Mouse (Mus musculus) left cerebral cortex, postnatal 25 days (tissue): ENCODE measurements at regions not wholly inside any gene's neighbourhood (a gene's known extent, or its start where the extent isn't known, plus 50 kb on each side); places are given as distances from the start of the nearest gene placed in this dataset.
"Not testable (repeated sequence)": the region's sequence is repeated elsewhere in the genome, so short reads cannot be mapped to it uniquely, and the experiment has no call there.

Experiments
- DNase-seq, 2 experiments: peaks; one replicate each; pipeline ENCODE4 v3.0.0; 2022; ENCODE audit warnings: low spot score in 2 of 2, mixed read lengths in 1 of 2
- intact Hi-C: fragments of 180-260 bp; cut with DNase I; formaldehyde crosslinking; loops from one replicate; pipeline ENCODE4 v1.15.1; 2025

DNA sequence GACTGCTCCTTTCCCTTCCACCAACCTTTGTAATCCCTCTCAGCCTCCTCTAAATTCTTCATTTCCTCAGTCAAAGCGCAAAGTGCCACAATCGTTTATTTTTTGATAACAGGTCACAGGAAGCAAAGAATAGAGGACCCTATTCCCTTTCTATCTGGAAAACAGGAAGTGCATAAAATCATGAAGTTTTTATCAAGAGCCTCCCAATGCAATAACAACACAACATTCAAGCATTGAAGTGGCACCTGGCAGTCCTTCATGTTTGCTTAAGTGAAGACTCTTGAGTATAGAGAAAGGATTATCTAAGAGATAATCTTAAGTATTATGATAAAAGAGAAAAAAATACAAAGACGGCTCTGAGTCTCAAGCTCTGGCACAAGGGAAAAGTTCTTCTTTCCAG is 111.9 kb downstream of the Ibtk start:
- intact Hi-C loops: no loop called here
- no peak for DNase-seq

DNA sequence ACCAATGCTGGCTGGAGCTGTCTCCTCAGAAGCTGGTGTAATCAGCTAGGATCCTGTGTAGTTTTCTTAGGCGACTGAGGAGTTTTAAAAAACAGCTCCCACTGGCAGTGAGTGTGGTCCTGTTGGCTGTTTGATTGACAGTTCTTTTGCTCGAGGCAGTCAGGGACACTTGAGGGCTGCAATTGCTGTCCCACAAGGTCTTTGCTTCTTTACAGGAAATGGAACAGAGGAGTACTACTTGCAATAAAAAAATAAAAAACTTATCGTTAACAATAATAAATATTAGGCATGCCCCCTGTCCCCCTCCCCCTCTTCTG is 113.0 kb downstream of the Ibtk start:
- no peak for DNase-seq
- intact Hi-C loops: no loop called here

DNA sequence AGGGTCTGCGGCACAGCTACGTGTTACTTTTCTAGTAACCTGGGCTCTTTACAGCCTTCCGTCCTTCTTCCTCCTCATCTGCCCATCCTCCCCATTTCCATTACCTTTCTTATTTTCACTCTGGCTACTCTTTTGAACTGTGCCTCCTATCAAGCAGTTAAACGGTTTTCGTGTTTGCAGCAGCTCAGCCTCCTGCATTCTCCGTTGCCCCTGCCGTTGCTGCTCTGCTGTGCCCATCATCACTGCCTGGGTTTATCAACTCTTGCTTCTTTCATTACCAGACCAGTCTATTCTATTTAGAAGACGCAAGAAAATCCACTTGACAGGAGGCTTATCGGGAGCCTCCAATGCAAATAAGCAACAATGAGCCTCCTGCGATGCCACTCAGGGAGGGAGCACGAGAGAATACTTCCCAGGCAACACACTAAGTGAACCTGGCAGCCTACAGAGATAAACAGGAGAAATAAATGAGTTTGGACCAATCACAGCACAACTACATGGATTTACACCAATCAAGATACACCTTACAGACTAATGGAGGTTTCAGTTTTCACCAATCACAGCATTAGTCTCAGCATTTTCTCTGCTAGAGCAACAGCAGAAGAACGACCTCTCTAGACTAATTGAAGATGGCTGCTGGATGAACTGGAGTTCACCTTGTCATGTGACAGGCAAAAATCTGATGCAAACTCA is 113.5 kb downstream of the Ibtk start:
- DNase-seq: no peak
- intact Hi-C loops: no loop called here

DNA sequence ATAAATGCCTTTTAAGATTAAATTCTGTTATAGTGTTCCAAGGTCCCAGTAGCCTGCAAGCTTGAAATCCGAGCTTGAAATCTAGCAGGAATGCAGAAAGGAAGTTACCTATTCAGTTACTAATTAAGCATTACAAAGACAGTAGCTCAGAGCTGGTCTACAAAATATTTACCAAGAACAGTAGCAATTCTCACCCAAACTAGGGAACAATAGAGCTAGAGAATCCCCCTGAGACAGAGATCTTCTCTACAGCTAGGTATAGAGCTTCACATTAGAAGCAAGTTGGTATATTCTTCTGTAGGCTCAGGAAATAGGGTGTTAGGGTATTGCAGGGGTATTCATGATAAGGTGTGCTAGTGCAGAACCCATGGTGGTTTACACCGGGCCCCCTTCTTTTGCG is 114.3 kb downstream of the Ibtk start:
- DNase-seq, intact Hi-C loops: not testable (repeated sequence)

DNA sequence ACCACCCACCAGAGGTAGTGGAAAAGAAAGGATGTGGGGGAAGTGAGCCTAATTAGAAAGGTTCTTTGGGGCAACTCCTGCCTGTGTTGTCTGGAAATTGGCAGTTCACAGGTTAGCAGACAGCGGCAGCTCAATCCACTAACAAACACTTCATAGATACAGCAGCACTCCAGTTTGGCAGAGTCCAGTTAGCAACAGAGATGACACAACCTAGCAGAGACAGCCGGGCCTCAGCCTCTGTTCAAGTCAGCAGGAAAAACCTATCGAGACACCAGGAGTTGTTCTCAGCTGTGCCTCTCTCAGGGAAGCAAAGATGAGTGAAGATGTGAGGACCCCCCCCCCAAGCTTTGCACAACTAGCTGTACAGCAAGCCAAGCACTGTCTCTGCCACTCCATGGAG is 131.2 kb downstream of the Ibtk start:
- no peak for DNase-seq
- intact Hi-C loops: no loop called here

DNA sequence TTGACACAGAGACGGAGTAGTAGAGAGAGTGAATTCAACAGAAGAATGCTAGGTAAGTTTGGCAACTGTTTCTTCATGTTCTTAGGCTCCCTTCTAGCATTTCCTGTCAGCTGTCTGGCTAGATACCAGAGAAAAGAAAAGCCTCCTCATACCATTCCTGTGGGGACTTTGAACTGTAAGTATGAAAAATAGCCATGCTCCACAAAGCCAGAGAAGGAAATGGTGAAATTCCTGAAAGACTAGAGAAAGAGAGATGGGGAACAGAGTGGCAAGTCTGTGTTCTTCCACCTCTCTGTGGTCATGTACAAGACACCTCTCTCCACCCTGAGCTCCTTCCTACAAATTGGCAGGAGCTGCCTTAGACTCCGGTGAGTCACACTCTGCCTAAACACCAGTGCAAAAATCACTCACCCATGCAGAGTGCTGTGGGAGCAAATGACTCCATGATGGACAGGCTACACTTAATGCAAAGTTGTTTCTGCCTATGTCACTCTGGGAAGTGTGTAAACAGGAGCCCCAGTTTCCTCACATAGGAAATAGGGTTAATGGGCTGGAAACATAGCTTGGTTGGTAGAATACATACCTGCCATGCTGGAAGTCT is 131.9 kb downstream of the Ibtk start:
- intact Hi-C loops: no loop called here
- DNase-seq: no peak

DNA sequence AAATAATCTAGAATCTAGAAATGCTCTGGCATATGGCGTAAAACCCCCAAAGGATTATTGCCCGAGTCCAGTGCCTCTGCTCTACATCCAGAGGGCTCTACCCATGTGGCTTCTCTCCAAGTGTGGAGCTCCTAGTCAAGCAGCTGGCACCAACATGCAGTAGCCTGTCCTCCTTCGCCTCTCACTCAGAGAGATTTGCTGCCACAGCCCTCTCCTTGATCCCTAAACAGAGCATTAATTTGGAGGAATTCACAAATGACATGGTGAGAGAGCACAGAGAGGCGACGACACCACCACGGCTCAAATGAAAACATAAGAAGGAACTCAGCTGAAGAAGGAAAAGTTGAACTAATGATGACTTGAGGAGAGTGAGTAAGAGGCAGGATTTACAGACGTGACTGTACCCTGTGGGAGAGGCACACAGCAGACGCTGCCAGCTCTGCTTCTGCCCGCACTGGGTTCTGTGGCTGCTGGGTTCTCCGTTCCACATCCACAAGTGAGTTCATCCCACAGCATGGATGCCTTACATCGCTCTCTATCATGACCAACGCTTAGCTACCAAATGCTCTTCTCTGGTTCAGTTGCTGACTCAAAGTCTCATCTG is 132.8 kb downstream of the Ibtk start:
- no peak for DNase-seq
- intact Hi-C loops: no loop called here

DNA sequence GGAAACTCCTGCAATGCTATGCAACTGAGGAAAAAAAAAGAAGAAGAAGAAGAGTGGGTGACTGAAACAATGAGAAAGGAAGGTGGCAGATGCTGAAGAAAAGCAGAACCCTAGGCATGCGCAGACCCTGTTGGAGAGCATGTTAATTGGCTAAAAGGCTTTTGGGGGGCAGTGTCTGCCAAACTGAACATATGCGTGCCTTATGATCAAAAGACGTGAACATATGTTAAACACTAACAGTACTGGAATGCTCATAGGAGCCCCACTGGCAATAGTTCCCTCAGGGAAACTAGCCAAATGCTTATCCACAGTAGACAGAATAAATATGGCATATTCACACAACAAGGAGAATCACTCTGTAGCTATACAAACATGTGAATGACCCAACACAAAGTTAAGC is 140.0 kb downstream of the Ibtk start:
- peak in 1 of 2 experiments; percentile 50 for DNase-seq
- intact Hi-C loops: no loop called here

DNA sequence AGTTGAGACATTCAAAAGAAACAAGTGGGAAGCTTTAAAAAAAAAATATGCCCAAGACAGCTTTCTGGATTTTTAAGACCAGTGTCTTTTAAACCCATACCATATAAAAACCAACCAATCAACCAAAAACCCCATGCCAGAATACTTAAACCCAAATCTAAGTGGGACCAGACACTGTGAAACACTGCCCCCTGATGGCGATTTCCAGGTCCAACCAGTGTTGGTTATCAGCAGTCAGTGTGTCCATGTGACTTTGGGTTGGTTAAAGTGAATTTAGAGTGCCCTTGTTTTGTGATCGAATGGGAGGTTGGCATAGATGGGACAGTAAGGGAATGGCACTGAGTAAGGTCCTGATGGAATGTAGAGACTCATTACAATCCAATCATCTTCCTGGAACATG is 152.2 kb downstream of the Ibtk start:
- intact Hi-C loops: loop anchor here (5.0 kb wide), 1 partner anchor 75 kb away; no protein-coding TSS in a partner anchor
- DNase-seq: peak in 1 of 2 experiments; percentile 11

DNA sequence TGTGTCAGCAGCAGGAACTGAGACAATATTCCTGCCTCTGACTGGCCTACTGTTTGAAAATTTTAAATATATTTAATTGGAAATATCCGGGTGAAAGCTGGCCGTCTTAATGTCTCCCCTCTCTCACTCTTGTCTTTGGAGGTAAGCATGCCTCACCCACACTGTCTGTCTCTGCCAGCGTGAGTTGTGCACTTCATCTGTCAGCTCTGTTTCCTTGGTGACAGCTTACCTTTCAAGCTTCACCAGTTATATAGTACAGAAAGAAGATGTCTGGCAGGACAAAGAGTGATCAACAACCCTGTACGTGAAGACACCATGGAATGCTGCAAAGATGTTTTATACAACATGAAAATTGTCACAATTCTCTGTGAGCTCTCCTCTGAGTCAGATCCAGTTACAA is 155.3 kb downstream of the Ibtk start:
- intact Hi-C loops: no loop called here
- no peak for DNase-seq

DNA sequence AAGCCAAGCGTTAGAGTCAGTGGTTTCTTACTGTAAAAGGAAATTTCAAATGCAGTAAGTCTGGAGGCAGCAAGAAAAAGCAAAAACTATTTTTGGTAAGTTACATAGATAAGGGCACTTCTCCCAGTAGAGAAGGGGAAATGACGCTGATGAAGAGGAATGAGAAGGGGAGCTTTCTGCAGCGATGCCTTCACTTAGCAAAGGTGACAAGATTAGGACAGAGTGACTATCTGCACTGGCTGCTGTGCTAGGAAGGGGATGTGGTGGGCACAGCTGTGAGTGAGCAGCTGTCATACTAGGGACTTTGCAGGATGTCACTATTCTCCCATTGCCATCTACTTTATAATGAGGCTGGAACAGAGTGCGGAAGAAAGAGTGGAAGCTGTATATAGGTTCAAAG is 156.5 kb downstream of the Ibtk start:
- no peak for DNase-seq
- intact Hi-C loops: no loop called here

DNA sequence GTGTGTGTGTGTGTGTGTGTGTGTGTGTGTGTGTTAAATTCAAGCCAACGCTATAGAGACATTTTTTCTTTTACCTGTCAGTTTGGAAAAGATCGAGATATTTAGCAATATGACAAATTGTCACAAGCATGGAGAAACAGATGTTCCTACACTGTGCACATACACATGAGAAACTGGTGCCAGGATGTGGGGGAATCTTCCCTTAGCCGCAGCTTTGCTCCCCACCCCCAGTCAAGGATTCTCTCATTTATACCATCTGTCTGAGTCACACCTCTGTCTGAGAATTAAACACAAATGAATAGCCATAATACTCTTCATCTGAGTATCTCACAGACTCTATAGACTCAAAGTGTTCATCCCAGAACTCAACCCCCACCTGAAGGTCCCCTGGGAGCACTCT is 159.9 kb downstream of the Ibtk start:
- peak in 1 of 2 experiments; percentile 59 for DNase-seq
- intact Hi-C loops: loop anchor here (10.0 kb wide), 1 partner anchor 1244 kb away; no protein-coding TSS in a partner anchor

DNA sequence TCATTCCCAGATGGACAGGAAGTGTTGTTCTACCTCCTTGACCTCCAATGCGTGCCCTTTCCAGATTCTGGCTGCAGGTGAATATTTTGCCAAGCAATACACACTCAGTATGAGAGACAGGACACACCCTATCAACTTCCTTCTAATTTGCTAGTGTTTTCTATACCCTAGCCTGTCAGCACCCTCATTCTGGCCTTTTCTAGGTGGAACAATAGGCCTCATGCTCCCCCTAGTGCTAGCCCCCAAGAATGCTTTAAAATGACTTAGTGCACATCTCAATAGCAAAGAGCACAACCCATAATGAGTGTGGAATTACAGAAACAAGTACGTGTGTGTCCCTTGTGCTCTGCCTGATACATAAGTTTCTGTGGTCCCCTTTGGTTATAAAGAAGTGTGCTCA is 161.1 kb downstream of the Ibtk start:
- intact Hi-C loops: loop anchor here (10.0 kb wide), 1 partner anchor 1243 kb away; no protein-coding TSS in a partner anchor
- DNase-seq: peak; percentile 18 to 44

DNA sequence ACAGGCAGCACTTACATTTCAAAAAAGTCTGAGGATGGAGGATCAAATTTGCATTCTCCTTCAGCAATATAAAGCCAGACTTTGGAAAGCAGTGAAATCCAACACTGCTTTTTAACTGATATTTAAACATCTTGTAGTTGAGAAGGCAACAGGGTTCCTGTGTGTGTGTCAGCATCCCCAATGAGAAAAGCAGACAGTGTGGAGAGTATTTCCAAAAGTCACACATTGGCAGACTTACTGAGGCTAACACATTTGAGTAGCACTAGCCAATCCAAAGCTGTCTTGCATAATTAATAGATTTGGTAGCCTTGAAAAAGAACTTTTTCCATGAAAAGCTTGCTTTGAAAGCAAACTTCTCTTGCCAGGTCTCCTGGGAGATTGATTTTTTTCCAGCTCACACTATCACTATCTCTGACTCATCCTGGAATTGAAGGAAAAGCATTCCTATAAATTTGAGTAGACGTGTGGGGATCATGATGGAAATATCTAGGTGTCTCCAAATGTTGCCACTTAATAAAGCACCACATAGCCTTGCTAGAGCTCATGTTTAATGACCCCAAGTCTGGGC is 168.0 kb downstream of the Ibtk start:
- intact Hi-C loops: loop anchor here (10.0 kb wide), 1 partner anchor 1236 kb away; no protein-coding TSS in a partner anchor

DNA sequence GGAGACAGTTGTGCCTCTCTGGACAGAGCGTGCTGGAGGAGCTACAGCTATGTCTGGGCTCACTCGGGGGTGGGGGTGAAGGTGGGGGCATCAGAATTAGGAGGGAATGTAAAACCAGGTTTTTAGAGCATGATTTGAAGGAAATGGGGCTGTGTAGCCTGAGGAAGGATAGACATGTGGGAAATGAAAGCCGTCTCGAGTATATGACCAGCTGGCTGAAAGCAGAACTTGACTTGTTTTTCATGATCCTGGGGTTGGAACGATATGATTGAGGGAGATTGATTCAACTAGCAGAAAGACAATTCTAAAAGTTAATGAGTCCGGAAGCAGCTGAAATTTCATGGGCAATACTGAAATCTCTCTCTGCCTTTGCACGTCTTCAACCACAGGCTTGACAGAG is 171.3 kb downstream of the Ibtk start:
- intact Hi-C loops: no loop called here
- no peak for DNase-seq

More for the DNA sequence above, 168.0 kb downstream of the Ibtk start:
- peak in 1 of 2 experiments; percentile 28 for DNase-seq

DNA sequence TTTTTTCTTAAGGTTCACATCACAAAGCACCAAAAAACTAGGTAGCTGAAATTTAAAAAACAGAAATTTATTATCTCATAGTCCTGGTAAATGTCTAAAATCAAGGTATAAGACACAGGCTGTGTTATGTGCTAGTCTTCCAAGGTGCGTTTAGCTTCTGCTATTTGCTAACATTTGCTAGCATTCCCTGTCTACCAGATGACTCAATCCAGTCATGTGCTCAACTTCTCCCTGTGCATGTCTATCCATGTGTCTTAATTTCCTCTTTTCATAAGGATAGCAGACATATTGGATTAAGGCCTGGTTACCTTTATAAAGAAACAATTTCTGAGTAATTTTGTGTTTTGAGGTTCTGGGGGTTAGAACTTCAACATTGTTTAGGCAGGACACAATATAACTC is 171.8 kb downstream of the Ibtk start:
- intact Hi-C loops: no loop called here

DNA sequence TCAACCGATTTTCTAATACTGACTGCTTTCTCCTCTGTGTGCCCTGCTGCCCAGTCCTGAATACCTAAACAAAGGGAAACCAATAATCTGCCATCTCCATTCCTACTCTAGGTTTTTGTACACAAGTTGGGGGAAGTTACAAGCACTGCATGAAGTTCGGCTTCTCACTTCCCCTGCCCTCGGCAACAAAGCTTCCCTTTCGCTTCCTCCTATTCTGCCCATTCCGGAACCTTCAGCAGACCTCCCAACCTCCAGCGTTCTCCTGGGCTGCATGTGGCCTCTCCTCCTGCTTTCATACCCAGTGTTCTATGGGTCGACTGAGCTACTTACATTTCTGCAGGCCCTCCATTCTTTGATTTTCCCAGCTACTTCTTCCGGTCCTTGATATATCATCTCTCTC is 180.3 kb downstream of the Ibtk start:
- no peak for DNase-seq
- intact Hi-C loops: no loop called here

More for the DNA sequence above, 171.8 kb downstream of the Ibtk start:
- DNase-seq: no peak

DNA sequence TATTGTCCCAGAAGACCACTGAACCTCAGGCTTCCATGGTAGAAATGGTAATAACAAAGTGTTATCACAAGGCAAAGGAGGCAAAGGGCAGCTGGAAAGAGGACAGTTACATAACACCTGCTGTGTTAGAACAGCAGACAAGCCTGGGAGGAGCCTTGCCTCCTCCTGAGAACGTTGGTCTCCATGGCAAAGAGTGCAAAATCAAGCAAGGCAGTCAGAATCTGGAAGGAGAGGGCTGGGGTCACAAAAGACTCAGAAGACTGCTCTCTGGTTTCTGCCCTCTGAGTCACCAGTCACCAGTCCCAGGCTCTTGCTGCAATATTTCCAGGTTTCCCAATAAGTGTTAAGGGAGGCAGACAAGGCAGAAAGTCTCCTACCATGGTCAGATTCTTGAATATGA is 197.3 kb downstream of the Ibtk start:
- no peak for DNase-seq
- intact Hi-C loops: no loop called here

DNA sequence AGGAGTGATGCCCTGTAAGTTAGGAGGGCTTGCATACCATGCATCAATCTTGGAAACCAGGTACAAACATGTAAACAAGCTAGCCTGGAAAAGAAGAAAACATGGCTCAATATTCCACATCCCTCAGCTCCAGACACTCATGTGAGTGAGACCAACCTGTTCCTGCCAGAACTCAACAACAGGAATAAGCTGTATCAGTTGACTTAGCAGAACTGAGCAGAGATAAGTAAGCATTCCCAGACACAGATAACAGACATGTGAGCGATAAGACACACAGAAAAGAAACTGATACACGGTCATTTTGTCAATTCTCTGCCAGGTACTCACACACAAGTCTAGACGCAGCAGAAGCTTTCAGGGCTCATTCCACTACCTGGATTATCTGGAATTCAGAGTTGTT is 198.7 kb downstream of the Ibtk start:
- intact Hi-C loops: no loop called here
- DNase-seq: no peak

DNA sequence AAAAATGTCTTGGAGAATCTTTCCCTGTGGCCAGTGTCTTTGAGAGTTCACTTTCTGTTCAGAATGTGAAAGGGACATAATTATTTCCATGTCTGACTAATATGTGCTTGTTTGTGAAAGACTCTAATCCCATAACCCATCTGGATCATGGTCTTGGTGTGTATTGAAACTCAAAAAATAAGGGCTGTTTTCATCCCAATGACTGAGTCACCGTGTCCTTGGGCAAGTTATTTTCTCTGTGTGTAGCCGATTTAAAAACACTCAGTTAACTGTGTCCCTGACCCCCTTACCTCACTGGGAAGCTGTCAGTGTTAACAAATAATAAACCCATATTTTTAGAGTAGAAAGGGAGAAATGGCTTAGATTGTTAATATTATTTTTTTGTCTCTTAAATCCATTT is 202.9 kb downstream of the Ibtk start:
- no peak for DNase-seq
- intact Hi-C loops: no loop called here

DNA sequence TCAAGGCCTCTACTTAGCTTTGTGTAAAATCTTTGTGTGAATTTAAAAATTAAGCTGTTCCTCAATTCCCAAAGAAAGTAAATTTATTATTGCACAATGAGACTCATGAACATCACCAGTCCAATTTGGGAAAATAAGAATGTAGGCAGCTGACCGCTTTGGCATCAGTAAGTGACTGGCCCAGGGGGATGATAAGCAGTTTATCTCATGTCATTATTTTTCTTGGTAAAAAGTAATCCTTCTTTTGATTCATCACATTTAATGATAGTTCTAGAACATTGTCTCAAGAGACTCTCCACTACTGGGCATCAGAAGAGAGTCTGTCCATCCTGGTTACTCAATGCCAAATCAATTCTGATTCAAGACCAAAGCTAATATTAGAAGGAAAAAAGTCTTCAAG is 203.6 kb downstream of the Ibtk start:
- intact Hi-C loops: no loop called here
- no peak for DNase-seq
